Mouse (Mus musculus) forebrain, embryonic 14.5 days (tissue): ENCODE data around the gene 3110082I17Rik. TPM values are rescaled to one million over a fixed set of nuclear protein-coding genes. Genes with fewer than 3 reads are reported as not detected.

ENCODE experiments used
- ATAC-seq: fragments of 200-750 bp; cut with Nextera tagmentation; 2 replicates; pipeline ENCODE4 v1.8.0; 2017; ENCODE audit warnings: mild to moderate bottlenecking, moderate library complexity
- DNase-seq: peaks from one replicate; pipeline ENCODE4 v3.0.0-alpha.2; 2015; ENCODE audit warnings: low spot score
- H3K27ac ChIP-seq: fragments of 300-500 bp; sonication (generic); 2 replicates; pipeline ENCODE4 v1.5.1; 2014; ENCODE audit warnings: low read depth, mild to moderate bottlenecking, control low read depth, low read length, moderate library complexity
- H3K27me3 ChIP-seq: fragments of 300-500 bp; sonication (generic); replicated peaks from 2 replicates; pipeline ENCODE4 v1.6.1; 2014; ENCODE audit warnings: low read length, control low read depth, mixed read lengths; ENCODE audit not compliant: control insufficient read depth, insufficient read depth
- H3K36me3 ChIP-seq: fragments of 300-500 bp; sonication (generic); 2 replicates; pipeline ENCODE4 v1.6.1; 2014; ENCODE audit warnings: low read length, control low read depth; ENCODE audit not compliant: control insufficient read depth, insufficient read depth
- H3K4me1 ChIP-seq: fragments of 300-500 bp; sonication (generic); 2 replicates; pipeline ENCODE4 v1.6.1; 2014; ENCODE audit warnings: antibody characterized with exemption, low read length, control low read depth; ENCODE audit not compliant: control insufficient read depth, insufficient read depth
- H3K4me2 ChIP-seq: fragments of 300-500 bp; sonication (generic); 2 replicates; pipeline ENCODE4 v1.6.1; 2014; ENCODE audit warnings: mild to moderate bottlenecking, control low read depth, low read length
- H3K4me3 ChIP-seq: fragments of 300-500 bp; sonication (generic); 2 replicates; pipeline ENCODE4 v1.5.1; 2014; ENCODE audit warnings: low read depth, low read length, control low read depth
- H3K9ac ChIP-seq: fragments of 300-500 bp; sonication (generic); 2 replicates; pipeline ENCODE4 v1.6.1; 2014; ENCODE audit warnings: mild to moderate bottlenecking, low read length, control low read depth, moderate library complexity
- H3K9me3 ChIP-seq: fragments of 300-500 bp; sonication (generic); replicated peaks from 2 replicates; pipeline ENCODE4 v1.6.1; 2016; ENCODE audit warnings: low read length, control low read depth, mixed read lengths; ENCODE audit not compliant: control insufficient read depth
- WGBS: fragments of 180-500 bp; shearing (Covaris S2); extraction: QIAGEN DNeasy Blood & Tissue Kit; methylation state at CpG from one replicate; pipeline ENCODE4 v1.1.7; 2014; 5-methylcytosine and 5-hydroxymethylcytosine counted together
- polyA plus RNA-seq: library from polyadenylated mRNA; unstranded; fragments of >200 nt; fragmentation: Nextera tagmentation; extraction: Ambion mirVana; gene quantifications from 2 replicates; pipeline ENCODE4 v1.2.1, GENCODE M21; 2014

3110082I17Rik gene
- polyA plus RNA-seq: 14.9 and 15.2 TPM in 2 replicates

DNA sequence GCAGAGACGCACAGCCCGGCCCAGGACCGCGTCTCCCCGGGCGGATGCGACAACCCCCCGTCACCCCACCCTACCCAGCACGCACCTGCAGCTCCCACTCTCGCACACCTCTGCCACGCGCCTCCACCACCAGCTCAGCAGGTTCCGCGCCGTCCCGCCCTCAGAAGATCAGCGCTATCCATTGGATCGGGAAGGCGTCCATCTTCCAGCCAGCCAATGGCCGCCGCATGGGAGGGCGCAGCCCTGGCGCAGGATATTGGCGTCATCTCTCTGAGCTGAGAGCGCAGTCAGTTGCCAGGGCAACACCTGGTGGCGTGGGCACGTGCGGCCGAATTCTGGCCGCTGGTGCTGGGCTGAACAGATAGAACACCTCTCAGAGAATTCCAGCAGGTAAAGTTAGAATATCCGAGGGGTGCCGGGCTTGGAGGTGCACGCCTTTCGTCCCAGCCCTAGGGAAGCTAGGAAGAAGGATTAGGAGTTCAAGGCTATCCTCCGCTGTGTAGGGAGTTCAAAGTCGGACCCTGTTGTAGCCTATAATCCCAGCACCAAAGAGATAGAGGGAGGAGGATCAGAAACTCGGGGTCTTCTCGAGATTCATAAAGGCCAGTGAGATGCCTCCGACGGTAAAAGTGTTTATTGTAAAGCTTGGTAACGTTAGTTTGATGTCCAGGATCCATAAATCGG, at the start of gene 3110082I17Rik:
TSS of gene 3110082I17Rik (minus strand) at position 144 of the 684 bp plus-strand sequence.
- Histone ChIP-seq H3K4me3 (peak within 1 kb of the TSS; percentile 63), H3K36me3 (no peaks in the 10 kb centered on the region), H3K27me3 (no peaks in the 10 kb centered on the region), H3K27ac (no peak within 1 kb of the TSS), H3K9ac (peak within 1 kb of the TSS; percentile 61), H3K4me1 (peaks cover 9% of the 10 kb centered on the region), H3K9me3 (no peaks in the 10 kb centered on the region), H3K4me2 (peak within 1 kb of the TSS; percentile 69)
- peak; percentile 98 for DNase-seq
- ATAC-seq: peak; percentile 100
- 3% methylated on average over 41 of the region's 42 CpGs for WGBS

DNA sequence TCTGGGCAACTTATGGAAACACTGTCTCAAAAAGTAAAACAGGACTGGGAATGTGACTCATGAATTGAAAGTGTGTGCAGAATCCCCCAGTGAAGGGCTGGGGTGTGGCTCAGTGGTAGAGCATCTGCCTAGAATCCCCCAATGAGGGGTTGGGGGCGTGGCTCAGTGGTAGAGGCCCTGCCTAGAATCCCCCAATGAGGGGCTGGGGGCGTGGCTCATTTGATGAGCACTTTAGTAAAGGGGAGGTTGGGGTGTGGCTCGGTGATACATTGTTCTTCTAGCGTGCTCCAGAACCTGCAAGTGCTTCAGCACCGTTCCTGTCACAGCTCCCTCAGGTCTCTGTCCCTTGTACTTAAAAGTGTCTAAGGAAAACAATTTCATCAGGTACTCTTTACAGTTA, 45.9 kb upstream of the 3110082I17Rik start:
- Histone ChIP-seq H3K4me3 (no peak overlapping the region), H3K9me3 (no peaks in the 10 kb centered on the region), H3K4me2 (no peak overlapping the region), H3K27ac (no peak overlapping the region), H3K36me3 (no peaks in the 10 kb centered on the region), H3K27me3 (0 out of 2 replicates have a peak, but pooled peaks cover 12% of the 10 kb centered on the region), H3K4me1 (no peaks in the 10 kb centered on the region), H3K9ac (no peak overlapping the region)
- DNase-seq (no peak), ATAC-seq (no peak)
- 26% methylated on average over 5 of the region's 5 CpGs for WGBS

DNA sequence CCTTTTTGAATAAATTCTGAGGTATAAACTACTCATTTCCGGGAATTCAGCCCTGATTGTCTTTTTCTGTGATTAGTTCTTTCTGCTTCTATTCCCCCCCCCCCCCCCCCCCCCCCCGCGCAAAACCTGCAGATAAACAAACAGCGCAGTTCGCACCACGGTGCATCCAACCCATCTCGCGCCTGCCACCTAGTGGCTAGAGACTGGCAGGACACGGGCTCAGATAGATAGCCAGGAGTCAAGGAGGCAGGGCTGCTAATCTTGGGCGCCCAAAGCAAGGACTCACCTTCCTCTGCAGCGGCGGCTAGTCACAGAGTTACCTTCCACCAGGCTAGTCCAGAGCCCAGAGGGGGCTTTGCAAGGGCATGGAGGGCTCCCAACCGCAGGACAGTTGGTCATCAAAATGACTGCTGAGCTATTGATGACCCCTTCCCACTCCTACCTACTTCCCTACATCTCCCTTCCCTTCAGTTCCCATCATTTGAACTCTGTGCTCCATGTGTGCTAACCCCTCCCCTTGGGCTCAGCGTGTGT, 44.8 kb upstream of the 3110082I17Rik start:
- 0 out of 2 replicates have a peak, but pooled peaks cover 9% of the 10 kb centered on the region for H3K27me3 ChIP-seq

DNA sequence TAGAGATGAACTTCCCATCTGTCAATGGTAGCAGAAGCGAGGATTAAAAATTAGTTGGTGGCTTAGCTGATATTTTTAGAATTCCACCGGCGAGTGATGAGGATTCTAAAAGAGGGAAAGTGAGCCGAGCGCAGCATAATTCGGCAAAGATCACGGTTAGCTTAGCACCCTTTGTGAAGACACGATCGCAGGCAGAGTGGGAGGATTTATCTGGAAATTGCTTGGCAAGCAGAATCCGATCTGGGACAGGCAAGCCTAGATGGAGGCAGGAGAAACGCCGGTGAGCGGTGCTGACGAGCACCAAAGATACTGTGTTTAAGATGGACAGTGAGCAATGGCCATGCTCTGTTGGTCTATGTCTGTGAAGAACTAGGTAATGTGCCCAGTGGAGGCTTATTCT, 42.0 kb upstream of the 3110082I17Rik start:
- Histone ChIP-seq H3K9me3 (no peaks in the 10 kb centered on the region), H3K27me3 (0 out of 2 replicates have a peak, but pooled peaks cover 8% of the 10 kb centered on the region), H3K27ac (no peak overlapping the region), H3K4me3 (no peak overlapping the region), H3K36me3 (no peaks in the 10 kb centered on the region), H3K9ac (no peak overlapping the region), H3K4me2 (no peak overlapping the region), H3K4me1 (no peaks in the 10 kb centered on the region)
- DNase-seq: no peak
- WGBS: 87% methylated on average over 14 of the region's 14 CpGs
- no peak for ATAC-seq

More for the DNA sequence above, 44.8 kb upstream of the 3110082I17Rik start:
- H3K36me3 ChIP-seq: no peaks in the 10 kb centered on the region
- WGBS: 5% methylated on average over 12 of the region's 14 CpGs
- no peaks in the 10 kb centered on the region for H3K9me3 ChIP-seq
- ATAC-seq: no peak
- H3K9ac ChIP-seq: no peak overlapping the region
- no peak overlapping the region for H3K4me3 ChIP-seq
- DNase-seq: peak; percentile 80
- H3K4me2 ChIP-seq: no peak overlapping the region
- H3K4me1 ChIP-seq: no peaks in the 10 kb centered on the region
- no peak overlapping the region for H3K27ac ChIP-seq

DNA sequence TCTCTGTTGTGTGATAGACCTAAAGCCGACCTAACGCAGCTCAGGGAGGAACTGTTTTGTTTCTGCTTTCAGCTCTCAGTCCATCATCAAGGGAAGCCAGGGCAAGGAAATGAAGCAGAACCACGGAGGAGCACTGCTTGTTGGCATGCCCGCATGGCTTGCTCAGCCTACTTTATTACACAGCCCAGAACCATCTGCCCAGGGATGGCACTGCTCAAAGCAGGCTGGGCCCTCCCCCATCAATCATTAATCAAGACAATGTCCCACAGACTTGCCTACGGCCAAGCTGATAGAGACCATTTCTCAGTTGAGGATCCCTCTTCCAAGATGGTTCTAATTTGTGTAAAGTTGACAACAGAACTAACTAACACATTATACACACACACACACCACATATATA, 38.5 kb upstream of the 3110082I17Rik start:
- Histone ChIP-seq H3K36me3 (no peaks in the 10 kb centered on the region), H3K4me1 (no peaks in the 10 kb centered on the region), H3K4me3 (no peak overlapping the region), H3K27ac (no peak overlapping the region), H3K9me3 (no peaks in the 10 kb centered on the region), H3K27me3 (0 out of 2 replicates have a peak, but pooled peaks cover 3% of the 10 kb centered on the region), H3K4me2 (no peak overlapping the region), H3K9ac (no peak overlapping the region)
- no peak for DNase-seq
- no peak for ATAC-seq
- 67% methylated on average over 5 of the region's 5 CpGs for WGBS

DNA sequence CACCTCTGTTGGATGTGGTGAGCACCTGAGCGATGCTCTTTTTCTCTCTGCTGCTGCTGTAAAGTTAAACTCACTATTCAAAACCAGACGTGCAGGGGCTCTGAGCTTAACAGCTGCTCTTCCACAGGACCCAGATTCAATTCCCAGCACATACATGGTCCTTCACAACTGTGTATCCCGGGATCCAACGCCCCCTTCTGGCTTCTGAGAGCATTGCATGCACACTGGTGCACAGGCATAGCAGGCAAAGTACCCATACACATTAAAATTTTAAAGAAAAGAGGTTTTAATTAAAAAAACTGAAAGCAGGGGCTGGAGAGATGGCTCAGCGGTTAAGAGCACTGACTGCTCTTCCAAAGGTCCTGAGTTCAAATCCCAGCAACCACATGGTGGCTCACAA, 36.6 kb upstream of the 3110082I17Rik start:
- no peak overlapping the region for H3K4me3 ChIP-seq
- H3K27me3 ChIP-seq: 0 out of 2 replicates have a peak, but pooled peaks cover 3% of the 10 kb centered on the region
- DNase-seq (no peak), ATAC-seq (no peak)
- H3K9me3 ChIP-seq: no peaks in the 10 kb centered on the region
- no peak overlapping the region for H3K9ac ChIP-seq
- no peaks in the 10 kb centered on the region for H3K4me1 ChIP-seq
- no peaks in the 10 kb centered on the region for H3K36me3 ChIP-seq
- H3K27ac ChIP-seq: no peak overlapping the region
- no peak overlapping the region for H3K4me2 ChIP-seq
- WGBS: 55% methylated on average over 5 of the region's 5 CpGs

DNA sequence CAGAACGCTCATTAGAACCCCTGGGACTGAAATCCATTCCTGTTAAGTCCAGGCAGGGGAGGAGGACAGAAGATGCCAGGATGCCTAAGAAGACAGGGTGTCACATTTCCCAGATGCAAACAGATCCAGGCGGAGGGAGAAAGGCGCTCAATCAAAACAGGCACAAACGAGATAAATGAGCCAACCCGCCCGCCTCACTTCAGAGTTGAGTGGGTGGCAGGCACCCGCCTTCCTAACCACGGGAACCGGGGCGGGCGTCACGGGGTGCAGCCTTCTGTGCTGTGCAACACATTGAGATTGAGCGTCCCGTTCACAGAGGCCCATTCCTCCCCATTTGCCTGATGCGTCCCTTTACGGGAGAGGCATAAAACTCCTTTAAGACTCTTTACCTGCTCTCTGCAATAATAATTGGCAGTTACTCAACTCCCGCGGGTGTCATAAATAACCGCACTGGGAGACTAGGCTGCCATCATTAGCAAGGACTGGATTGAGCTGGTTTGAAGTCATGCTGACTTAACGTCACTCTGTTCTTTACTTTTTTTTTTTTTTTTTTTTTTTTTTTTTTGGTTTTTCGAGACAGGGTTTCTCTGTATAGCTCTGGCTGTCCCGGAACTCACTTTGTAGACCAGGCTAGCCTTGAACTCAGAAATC, 34.8 kb upstream of the 3110082I17Rik start:
- no peak for ATAC-seq
- peak; percentile 17 for DNase-seq
- Histone ChIP-seq H3K27me3 (no peaks in the 10 kb centered on the region), H3K4me1 (no peaks in the 10 kb centered on the region), H3K9ac (no peak overlapping the region), H3K4me2 (no peak overlapping the region), H3K4me3 (no peak overlapping the region), H3K27ac (no peak overlapping the region), H3K9me3 (no peaks in the 10 kb centered on the region), H3K36me3 (no peaks in the 10 kb centered on the region)
- 57% methylated on average over 22 of the region's 22 CpGs for WGBS

DNA sequence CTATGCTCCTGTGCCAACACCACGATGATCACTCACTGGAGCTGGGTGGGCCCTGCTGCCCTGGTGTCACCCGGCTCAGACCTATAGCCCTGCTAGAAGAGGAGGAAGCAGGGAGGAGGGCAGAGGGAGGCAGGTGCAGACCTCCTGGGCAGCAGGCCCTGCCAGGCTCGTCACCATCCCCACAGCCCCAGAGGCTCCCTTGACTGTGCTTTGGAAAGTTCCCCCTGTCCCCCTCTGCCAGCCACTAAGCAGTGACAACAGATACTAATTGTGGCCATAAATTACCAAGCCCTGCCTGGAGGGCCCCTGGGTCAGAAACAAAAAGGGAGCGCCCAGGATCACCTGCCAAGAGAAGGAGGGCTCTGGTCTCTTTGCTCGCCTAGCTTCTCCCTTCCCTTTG, 33.4 kb upstream of the 3110082I17Rik start:
- no peak overlapping the region for H3K9ac ChIP-seq
- WGBS: 74% methylated on average over 5 of the region's 5 CpGs
- DNase-seq: no peak
- H3K27ac ChIP-seq: no peak overlapping the region
- no peak for ATAC-seq
- no peaks in the 10 kb centered on the region for H3K36me3 ChIP-seq
- H3K4me2 ChIP-seq: no peak overlapping the region
- H3K4me1 ChIP-seq: no peaks in the 10 kb centered on the region
- no peak overlapping the region for H3K4me3 ChIP-seq
- H3K27me3 ChIP-seq: no peaks in the 10 kb centered on the region
- H3K9me3 ChIP-seq: no peaks in the 10 kb centered on the region

DNA sequence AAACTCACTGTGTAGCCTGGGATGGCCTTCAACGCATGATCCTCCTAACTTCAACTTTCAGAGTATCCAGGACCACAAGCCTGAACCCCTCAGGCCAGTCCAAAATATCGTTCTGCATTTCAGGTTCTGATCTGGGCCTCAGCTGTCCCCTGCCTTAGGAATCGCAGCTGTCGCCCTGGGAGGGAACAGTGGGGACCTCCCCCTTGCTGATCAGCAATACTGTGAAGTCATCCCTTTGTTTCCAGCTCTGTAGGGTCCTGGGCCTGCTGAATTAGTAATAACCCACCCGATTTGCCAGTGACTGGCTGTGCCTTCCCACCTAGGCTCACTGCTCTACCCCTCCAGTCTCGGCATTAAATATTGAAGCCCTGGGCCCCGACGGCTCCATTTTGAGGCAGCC, 31.0 kb upstream of the 3110082I17Rik start:
- no peak overlapping the region for H3K9ac ChIP-seq
- no peak for ATAC-seq

More for the DNA sequence above, 31.0 kb upstream of the 3110082I17Rik start:
- Histone ChIP-seq H3K4me3 (no peak overlapping the region), H3K4me2 (no peak overlapping the region), H3K27me3 (no peaks in the 10 kb centered on the region), H3K9me3 (no peaks in the 10 kb centered on the region; the same call in 1 of the 2 replicates), H3K36me3 (no peaks in the 10 kb centered on the region), H3K27ac (no peak overlapping the region), H3K4me1 (no peaks in the 10 kb centered on the region)
- 58% methylated on average over 8 of the region's 8 CpGs for WGBS
- no peak for DNase-seq
